ENCODE assay signal across 19 mouse cellular contexts in the genomic region with DNA sequence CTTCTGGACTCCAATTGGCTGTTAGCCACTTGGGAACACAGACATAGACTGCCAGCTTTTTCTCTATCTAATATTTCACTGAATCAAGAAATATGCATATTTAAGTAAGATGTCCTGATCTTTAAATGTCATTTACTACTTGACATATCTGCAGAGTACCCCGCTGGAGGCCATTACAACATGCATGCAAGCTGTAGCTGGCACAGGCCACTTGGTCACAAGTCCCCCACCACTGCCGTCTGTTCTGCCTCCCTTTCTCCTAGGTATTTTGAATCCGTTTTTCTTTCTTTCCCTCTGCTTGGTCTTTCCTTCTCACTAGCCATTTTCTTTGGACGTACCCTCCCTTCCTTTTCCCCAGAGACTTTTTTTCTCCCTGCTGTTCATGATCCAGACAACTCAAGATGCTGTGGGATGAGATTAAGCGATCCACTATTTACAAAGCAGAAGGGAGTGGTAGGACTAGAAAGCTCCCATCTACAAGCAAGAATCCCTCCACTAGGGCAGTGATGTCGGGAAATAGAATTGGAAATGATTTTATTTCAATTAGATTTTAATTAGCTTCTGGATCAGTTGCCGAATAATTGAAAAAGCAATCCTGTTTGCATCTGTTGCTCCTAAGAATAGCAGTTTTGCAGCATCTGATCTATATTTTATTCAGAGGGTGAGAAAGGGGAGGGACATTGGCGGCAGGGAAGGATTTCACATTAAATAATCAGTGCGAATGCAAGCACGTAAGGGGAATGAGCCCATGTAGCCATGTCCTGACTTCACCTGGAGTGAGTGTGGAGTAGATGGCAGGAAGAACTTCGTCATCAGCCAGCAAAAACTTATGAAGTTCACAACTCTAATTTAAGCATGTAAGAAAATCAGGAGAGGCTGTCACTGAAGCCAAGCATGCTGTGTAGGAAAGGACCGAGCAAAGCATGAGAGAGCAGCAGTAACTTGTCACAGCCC.
DNase-seq lines count a peak whose midpoint lies in the region; TF ChIP-seq lines count a peak whose summit lies in the region.
"Had no signal": no experiment of that assay in that cellular context is flagged by ENCODE, and none has a peak within 500 bp of the region (broad histone marks: within the 10 kb centered on the region; RNA-seq: fewer than 3 reads in every experiment).

No protein-coding gene starts in this region.

- H3K4me3 ChIP-seq in layer of hippocampus, adult 2 months, result no peak overlapping the region
- H3K4me3 ChIP-seq: embryonic facial prominence, embryonic 12.5 days; heart, embryonic 13.5 days; megakaryocyte, embryonic 14.5 days had no signal

- peak; percentile 51 to 58 for DNase-seq in cerebellum, postnatal 10 days
- DNase-seq in cerebellum, adult 11 months, result no peak
- peak in 1 of 2 experiments; percentile 22 for DNase-seq in layer of hippocampus, adult 2 months (ENCODE audit: low spot score in 2 of 2)
- DNase-seq in layer of hippocampus, postnatal 10 days (ENCODE audit: low spot score in 2 of 2), result no peak
- DNase-seq in right cerebral cortex, postnatal 10 days (ENCODE audit: low spot score in 2 of 2), result peak; percentile 47 to 81
- DNase-seq in right cerebral cortex, postnatal 25 days, result no peak
- no peak for DNase-seq in ovary, postnatal 14 days (ENCODE audit: low spot score)
- DNase-seq: adrenal gland, postnatal 10 days; heart, adult 11 months; heart, postnatal 4 days; kidney, adult 18-20 months; kidney, postnatal 10 days; liver; liver, postnatal 0 days; lung, postnatal 14 days; thymus, postnatal 25 days had no signal

- 0 out of 2 replicates have a peak overlapping the region, but pooled peaks have one; percentile 36 for H3K27ac ChIP-seq in layer of hippocampus, adult 2 months
- H3K27ac ChIP-seq: embryonic facial prominence, embryonic 12.5 days; heart, embryonic 13.5 days had no signal

- peak; percentile 55 for TF ChIP-seq CTCF in layer of hippocampus, adult 2 months (conservative IDR thresholded peaks at IDR 0.05)

Comparison
In these comparisons a context has a peak if more than half of its experiments do, and no peak if none do; other contexts are left out.
1. DNase-seq: peak in cerebellum, postnatal 10 days (2 of 2) and right cerebral cortex, postnatal 10 days (2 of 2); none in cerebellum, adult 11 months (single experiment), layer of hippocampus, postnatal 10 days (0 of 2), right cerebral cortex, postnatal 25 days (single experiment) and ovary, postnatal 14 days (single experiment).